Mouse (Mus musculus): Measurements from ENCODE around the gene Hbs1l.

GRCm38 (mm10) chr10:21318250-21318649 lies 22.5 kb downstream of the Hbs1l start:
- TF ChIP-seq CTCF (IDR thresholded peaks at IDR 0.05) (no peak), EP300 (IDR thresholded peaks at IDR 0.05) (no peak)
